Mouse (Mus musculus): ENCODE data around the gene Vmn2r23. TPM values are rescaled to one million over a fixed set of nuclear protein-coding genes. Genes with fewer than 3 reads are reported as not detected.
"Not testable (repeated sequence)": the region's sequence is repeated elsewhere in the genome, so short reads cannot be mapped to it uniquely, and the experiment has no call there.

Gene Vmn2r23
- not detected for total RNA-seq (2021)
- long read RNA-seq, experiment 1, result 0 reads
- long read RNA-seq, experiment 2, result 0 reads

DNA sequence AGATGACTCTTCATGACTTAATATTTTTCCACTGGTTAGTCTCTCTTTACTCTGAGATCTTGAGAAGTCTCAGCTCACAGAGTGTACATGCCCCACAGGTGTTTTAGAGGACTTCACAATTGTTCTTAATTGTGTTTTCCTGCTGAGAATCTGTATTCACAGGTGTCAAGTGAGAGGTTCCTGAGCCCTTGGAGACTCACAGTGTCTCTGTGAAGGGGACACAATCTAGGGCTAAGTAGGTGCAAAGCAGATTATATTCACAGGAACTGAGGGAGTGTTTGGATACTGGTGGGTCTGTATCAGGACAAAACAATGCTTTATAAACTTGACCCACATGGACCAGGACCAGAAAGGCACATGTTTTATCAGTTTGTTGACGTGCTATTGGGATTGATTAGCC lies at the start of gene Vmn2r23:
Gene Vmn2r23 (plus strand): TSS at position 301 of the 400 bp plus-strand sequence.
- DNase-seq (ENCODE audit: low spot score in 2 of 2), result no peak

DNA sequence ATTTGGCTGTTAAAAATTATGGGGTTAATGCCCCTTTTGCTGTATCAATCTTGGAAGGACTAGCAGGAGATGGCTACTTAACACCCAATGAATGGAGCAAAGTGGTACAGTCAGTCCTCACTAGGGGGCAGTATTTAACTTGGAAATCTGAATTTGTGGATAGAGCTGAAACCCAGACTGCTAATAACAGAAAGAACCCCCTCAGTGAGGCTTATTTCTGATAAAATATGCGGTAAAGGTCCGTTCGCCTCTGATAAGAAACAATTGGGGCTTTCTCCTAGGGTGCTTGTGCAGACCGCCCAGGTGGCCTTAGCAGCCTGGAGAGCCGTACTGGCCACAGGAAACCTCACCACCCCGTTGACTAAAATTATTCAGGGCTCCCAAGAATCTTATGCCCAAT lies 45.4 kb upstream of the Vmn2r23 start:
- no peak for DNase-seq (ENCODE audit: low spot score in 2 of 2)

DNA sequence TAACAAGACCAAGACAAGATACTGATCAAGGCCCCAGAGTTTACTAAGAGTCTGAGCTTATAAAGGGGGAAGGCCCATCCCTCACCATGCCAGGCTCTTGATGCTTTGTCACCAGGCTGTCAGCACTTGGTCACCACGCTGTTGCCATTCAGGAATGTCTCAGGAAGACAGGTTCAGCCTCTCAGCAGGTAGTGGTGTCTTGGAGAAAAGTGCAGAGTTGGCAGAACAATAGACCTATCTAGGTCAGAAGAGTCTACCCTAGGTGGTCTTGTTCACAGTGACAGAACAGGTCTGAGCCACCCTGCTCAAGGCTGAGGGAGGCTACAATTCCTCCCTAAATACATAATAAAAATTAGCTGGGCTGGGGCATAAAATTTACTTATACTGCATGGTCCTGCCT lies 5.8 kb upstream of the Vmn2r23 start:
- DNase-seq (ENCODE audit: low spot score in 2 of 2), result not testable (repeated sequence)

DNA sequence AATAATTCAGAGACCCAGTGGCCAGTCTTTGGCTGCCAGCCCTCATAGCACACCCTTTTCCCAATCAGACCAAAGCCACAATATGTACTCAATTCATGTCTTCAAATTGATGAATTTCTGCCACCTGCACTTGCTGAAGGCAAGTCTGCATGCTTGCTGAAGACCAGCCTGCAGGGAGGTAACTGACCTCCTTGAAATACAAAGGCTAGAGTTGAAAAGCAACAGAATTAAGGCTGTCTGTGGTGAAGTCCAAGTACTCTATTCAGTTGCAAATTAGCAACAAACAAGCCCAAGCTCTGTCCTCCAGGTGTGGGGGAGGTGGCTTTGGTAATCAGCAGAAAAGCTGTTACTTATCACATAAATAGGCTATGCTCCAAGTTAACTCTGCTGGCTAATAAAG lies 5.3 kb upstream of the Vmn2r23 start:
- no peak for DNase-seq (ENCODE audit: low spot score in 2 of 2)

DNA sequence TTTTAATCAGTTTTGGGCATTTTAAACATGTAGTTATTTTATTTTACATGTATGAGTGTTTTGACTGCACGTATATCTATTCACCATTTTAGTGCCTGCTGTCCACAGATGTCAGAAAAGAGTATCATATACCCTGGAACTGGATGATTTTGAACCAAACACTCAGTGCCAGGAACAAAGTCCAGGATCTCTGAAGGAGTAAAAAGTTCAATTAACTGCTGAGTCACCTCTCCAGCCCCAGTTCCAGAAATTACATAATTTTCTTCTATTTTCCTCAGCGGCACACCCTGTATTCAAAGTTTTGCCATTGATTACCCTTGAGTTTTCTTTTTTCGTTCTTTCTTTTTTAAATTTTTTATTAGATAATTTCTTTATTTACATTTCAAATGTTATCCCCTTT lies 67.6 kb downstream of the Vmn2r23 start:
- DNase-seq (ENCODE audit: low spot score in 2 of 2), result no peak

DNA sequence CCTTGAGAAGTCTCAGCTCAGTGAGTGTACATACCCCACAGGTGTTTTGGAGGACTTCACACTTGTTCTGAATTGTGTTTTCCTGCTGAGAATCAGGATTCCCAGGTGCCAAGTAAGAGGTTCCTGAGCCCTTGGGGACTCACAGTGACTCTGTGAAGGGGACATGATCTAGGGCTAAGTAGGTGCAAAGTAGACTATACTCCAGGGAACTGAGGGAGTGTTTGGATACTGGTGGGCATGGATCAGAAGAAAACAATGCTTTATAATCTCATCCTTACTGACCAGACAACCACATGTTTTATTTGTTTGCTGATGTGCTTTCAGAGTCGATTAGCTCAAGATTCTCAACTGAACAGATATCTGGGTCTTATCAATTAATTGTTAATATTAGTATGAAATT lies 76.1 kb downstream of the Vmn2r23 start, which contains the start of gene Vmn2r24:
Gene Vmn2r24 (plus strand): TSS at position 301 of the 400 bp plus-strand sequence.
- DNase-seq (ENCODE audit: low spot score in 2 of 2), result no peak

DNA sequence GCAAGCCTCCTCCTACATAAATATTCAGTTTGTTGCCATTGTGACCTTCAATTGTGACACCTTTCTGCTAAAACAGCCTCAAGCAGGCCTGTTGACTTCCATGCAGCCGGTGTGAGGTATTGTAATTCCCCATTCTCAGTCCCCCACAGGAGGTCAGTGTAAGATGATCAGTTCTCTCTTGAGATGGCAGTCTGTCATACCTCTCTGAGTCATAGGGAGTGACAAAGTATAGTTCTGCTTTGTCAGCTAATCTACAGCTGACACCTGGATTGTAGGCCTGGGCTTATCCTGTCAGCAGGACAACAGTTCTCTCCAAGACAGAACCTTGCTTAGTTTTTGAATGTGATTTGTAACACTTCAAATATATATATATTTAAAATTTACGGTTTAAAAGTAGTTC lies 82.4 kb downstream of the Vmn2r23 start:
- no peak for DNase-seq (ENCODE audit: low spot score in 2 of 2)

DNA sequence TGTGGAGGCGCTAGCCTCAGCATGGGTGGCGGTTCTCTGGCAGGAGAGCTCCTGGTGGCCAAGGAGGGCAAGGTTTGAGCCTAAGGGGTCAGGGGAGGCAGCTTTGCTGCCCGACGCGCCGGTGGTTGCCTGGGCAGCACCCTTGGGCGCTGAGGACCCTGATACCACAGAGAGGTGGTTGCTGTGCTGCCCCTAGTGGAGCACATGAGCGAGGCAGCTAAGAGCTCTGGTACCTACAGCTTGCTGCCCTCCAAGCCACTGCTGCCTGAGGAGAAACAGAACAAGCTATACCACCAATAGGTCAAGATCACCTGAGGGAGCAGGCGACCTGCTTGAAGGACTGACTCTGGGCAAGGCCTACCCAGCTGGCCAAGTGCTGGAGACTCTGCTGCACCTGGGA lies 91.3 kb downstream of the Vmn2r23 start:
- DNase-seq (ENCODE audit: low spot score in 2 of 2), result no peak

Other genes starting within 250 kb of the Vmn2r23 start
- gene Vmn2r21, start 169.3 kb upstream of the Vmn2r23 start, total RNA-seq (2021), result not detected
- gene Vmn2r22, start 51.9 kb upstream of the Vmn2r23 start, total RNA-seq (2021), result not detected
- gene Vmn2r24, start 76.2 kb downstream of the Vmn2r23 start, total RNA-seq (2021), result not detected
- gene Vmn2r25, start 150.8 kb downstream of the Vmn2r23 start, total RNA-seq (2021), result not detected

All from adrenal gland, postnatal 4 days (tissue).